Mouse (Mus musculus): ENCODE results near the gene Trpv2.

Gene Trpv2

DNA sequence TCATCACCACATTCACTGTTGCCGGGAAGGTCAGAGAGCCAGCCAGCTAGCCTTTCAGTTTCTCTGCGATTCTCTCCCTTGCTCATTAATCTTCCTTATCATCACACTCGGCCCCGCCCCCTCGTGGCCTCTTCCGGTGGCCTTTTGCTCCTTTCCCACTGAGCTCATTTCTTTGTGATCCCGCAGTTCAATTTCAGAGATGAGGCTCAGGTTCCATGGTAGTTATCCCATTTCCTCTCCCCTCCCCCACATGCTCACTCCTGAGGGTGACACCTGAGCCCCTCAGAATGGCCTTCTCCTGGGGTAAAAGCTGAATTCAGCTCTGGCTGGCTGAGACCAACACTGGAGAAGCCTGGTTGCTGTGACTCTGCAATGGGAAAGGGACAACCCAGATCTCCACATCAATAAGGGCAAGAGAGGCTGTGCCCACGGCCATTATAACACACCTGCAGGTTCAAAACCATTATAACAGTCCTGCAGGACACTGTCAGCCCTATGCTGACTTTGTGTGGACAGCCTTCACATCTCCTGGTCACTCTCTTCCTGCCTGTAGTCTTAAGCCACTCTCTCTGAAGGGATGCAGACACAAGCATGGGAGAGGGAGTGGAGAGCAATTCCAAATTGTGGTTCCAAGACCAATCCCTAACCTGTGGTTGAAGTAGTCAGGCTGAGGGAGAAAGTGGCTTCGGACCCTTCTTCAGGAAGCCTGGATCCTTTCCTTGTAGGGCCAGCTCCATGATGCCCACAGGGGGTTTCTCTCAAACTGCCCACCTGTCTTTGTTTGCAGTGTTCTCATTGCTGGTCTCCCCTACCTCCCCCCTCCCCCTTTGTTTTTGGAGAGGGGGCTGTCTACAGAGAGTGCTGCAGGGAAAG, 55.3 kb downstream of the Trpv2 start:
- no peak for DNase-seq (ENCODE audit: low read depth, low spot score)

DNA sequence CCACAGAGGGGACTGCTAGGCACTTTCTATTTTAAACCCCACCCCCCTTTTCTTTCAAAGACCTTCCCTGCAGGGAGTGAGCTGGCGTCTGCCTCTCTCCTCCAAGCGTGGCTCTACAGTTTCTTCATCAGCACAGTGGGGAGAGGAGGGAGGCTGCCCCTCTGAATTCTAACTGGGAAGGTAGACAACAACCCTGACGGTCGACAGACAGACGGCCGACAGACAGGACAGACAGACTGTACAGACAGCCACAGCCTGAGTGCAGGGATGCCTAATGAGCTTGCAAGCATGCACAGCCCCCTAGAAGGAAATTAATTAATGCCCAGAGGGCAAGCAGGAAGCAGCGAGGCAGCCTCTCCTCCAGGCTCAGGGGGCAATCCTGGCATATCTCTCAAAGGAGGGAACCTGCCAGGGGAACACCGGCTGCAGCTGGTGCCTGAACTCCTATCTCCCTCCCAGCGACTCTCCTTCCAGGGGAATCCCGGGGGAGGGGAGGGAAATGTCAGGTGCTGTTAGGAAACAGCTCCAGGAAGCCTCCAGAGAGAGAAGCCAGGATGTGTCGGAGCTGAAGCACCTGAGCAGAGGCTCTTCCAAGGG, 56.0 kb downstream of the Trpv2 start:
- DNase-seq (ENCODE audit: low read depth, low spot score) = no peak

DNA sequence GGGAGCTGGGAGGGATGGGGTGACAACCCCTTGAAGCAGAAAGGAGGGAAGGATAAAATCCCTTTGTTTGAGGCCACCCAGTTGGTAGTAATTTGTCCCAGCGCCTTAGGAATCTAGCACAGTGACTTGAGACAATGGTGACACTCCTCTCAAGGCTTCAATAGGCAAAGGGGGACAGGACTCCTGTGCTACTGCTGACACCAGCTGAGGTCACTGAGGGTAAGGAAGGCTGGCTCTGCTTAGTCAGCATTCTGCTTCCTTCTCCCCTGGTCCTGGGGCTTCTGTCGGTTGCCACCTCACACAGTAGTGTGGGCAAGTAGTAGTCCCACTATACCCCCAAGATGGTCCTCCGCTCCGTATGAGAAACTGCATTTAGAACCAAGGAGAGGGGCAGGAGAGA, 56.9 kb downstream of the Trpv2 start:
- DNase-seq (ENCODE audit: low read depth, low spot score) = no peak

DNA sequence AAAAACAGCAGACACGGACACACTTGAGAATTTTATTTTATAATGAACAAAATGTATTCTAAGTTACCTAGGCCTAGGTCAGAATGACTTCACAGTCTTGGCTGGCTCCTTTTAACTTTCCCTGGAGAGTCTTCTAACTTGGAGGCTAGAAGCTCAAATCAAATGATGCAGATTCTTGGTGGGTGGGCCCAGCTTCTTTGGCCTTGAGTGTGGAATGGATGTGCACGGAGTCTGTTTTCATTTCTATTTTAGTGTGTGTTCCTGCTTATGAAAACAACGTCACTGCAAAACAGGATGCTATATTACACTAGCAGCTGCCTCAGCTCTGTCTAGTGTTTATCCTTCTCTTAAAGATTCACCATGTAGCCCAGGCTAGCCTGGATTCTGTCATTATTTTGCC, 61.1 kb downstream of the Trpv2 start:
- no peak for DNase-seq (ENCODE audit: low read depth, low spot score)

DNA sequence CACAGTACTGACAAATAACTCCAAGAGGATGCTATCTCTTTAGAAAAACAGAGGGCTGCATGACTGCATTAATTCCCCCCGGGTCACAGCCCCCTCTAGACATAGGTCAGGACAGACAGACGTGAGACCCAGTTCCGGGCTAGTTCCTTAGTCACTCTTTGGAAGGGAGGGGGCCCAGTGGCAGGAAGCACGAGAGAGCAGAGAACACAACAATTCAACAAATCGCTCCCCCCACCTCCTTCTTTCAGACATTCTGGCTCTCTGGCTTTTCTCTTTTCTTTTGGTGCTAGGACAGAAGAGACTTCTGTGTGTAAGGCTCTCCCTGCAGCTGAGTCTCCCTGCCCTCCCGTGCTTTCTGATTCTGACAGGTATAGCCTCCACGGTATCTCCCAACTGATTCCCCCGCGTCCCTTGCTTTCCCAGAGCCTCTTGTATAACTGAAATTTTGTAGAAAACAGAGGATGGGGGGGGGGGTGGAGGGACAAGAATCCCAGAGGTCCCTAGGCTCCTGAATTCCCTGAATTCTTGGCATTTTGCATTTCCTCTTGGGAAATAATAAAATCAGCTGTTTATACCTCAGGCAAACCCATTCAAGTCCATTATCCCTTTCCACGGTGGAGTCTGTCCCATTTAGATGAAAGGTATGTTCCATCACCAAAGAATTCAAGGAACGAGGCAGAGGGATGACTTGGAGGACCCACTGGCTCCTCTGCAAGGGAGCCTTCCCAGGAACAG, 62.0 kb downstream of the Trpv2 start:
- DNase-seq (ENCODE audit: low read depth, low spot score) = no peak

DNA sequence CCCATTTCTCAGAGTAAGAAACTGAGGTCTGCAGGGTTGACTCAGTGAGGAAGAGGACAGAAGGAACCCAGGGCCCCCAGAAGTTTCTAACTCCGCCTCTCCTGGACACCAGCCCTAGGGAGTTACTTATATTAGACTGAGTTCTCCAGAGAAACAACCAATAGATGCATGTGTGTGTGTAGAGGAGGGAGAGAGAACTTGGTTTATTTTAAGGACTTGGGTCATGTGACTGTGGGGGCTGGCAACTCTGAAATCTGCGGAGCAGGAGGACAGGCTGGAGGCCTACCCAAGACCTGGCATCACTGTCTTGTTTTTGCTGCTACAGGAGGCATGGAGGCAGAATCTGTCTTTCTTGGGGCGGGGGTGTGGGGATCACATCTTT, 62.5 kb downstream of the Trpv2 start:
- DNase-seq (ENCODE audit: low read depth, low spot score) = peak; percentile 87

DNA sequence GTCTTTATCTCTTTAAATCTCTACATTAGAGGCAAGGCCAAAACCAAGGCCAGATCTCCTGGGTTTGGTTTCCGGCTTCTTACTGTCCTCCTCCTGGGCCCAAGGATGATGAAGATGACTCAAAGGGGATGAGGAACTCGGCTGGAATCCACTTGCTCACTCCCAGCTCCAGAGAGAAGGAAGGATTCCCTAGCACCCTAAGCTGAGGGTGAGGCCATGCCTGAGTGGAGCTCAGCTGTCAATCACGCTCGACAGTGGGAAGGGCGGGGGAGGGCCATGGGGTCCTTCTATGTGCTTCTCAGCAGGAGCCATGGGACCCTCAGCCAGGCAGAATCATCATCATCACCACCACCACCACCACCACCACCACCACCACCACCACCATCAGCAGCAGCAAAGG, 63.1 kb downstream of the Trpv2 start:
- DNase-seq (ENCODE audit: low read depth, low spot score) = no peak

DNA sequence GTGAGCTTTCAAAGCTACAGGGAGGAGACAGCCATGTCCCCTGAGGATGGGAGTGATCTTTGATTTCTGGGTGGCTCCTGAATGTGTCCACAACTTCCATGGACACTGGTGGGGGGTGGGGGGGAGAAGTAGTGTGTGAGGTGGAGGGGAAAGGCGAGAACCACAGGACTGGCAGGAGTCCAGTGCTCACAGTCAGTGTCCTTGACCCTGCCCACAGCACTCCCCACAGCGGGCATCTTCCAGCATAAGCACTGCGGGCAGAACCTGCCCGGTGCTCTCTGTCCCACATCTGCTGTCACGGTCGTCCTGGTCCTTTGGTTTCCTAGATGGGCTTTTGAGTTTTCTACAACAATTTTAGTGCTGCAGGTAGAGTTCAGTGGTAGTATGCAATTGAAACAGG, 63.5 kb downstream of the Trpv2 start:
- DNase-seq (ENCODE audit: low read depth, low spot score) = no peak

DNA sequence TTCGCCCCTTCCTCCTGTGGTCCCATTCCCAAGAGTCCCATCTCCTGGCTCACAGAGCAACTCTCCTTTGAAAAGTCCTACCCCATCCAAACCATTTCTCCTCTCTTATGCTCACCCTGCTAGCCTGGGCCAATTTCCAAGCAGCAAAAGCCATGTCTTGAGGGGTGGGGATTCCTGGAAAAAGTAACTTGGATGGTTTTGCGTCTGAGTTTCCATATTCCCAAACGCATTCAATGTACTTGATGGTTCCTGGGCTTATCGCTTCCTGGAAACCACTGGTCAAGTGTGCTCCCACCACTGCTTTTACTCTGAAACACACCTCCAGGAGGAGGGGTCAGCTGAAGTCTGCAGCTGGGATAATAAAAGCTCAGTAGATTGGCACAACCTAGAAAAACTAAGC, 64.1 kb downstream of the Trpv2 start:
- DNase-seq (ENCODE audit: low read depth, low spot score) = no peak

DNA sequence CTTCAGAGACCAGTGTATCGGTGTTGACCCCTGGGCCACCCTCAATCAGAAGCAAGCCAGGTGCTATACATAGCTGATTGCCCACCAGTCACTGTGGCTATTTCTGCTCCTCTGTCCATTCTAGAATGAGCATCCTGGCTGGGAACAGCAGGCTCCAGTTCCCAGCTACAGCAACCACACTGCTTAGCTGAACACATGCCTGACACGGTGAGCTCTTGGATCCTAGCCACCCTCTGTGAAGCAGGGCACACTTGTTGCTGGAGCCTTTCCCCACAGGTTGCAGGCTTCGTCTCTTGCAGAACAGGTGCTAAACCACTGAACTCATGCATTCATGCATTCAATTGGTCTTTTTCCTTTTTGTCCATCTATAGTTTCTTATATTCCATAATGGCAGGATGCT, 66.1 kb downstream of the Trpv2 start:
- DNase-seq (ENCODE audit: low read depth, low spot score) = no peak

DNA sequence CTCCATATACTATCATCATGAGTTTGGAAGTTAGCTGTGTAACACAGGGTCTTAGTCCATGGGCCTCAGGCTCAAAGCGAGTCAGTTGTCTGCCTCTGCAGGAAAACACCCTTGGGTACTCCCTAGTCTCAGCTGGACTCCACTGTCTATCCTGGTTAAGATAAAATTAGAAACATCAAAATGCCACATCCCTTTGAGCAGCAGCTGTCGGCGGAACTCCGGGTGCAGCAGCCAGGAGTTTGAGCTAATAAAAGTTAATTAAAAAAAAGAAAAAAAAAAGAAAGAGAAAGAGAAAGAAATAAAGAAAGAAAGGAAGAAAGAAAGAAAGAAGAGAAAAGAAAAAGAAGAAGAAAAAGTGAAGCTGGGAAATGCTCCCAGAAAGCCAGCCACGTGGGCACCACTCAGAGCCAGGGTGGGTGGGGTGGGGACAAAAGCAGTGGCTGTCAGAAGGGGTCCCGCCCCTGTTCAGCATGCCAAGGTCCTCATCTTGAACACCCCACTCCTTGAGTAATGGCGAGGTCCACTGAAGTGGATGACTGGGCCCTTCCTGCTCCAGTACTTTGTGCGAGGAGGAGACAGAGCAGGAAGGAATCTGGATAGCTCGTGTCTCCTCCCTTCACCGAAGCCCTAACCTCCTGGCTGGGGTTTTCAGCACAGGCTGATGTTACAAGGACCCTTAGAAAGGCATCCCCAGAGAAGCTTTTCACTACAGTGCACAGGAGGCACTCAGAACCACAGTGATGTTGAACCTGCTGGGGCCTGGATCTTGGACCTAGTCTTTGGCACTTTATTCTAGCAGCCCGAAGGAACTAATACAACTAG, 67.9 kb downstream of the Trpv2 start:
- no peak for DNase-seq (ENCODE audit: low read depth, low spot score)

DNA sequence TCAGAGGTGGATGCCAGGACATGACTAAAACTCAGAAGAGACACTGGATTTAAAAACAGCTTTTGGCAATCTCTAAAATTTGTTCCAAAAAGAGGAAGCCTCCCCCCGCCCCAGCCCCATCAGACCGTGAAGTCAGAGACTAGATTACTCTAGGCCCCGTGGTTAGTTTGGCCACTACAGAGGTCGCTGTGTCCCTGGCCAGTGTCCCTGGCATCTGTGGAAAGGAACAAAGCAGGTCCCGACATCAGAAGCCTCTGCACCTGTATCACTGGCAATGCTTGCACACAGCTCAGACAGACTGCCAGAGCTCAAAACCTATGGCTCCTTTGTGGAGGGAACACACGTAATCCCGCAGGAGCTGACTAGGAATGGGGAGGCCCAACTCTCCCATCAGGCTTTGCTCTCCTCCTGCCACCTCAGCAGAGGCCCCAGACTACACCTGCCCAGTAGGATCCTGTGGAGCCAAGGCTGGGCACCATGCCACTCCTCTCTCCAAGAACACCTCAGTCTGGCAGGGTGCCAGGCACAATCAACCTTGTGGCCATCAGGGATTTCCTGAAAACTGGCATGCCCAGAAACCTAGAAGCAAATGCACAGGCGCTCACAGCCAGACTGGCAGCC, 68.8 kb downstream of the Trpv2 start:
- peak; percentile 87 for DNase-seq (ENCODE audit: low read depth, low spot score)

DNA sequence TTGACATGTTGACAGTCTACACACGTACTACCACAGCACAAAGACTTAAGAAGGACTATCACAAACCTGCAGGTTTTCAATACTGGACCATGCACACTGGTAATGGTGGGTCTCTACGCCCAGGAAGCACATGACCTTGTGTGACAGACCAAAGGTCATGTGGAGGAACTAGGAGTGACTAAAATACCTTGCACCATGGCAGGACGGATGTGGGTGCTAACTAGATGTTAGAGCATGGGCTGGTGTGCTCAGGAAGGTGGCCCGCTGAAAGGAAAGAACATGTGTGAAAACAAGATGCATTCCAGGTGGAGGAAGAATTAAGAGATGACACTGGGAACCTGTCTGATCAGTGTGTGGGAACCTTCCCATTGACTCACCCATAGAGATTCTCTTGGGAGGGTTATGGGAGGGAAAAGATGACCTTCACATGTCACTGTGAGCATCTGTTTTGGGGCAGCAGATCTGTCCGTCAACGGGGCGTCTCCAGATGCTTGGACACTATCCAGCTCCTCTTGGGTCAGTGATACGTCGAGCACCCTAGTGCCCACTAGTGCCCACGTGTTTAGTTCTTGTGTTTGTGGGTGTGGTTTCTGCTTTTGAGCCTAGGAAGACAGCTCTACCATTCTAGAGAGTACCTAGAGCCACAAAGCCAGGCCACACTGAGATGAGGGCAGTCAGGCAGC, 69.5 kb downstream of the Trpv2 start:
- no peak for DNase-seq (ENCODE audit: low read depth, low spot score)

DNA sequence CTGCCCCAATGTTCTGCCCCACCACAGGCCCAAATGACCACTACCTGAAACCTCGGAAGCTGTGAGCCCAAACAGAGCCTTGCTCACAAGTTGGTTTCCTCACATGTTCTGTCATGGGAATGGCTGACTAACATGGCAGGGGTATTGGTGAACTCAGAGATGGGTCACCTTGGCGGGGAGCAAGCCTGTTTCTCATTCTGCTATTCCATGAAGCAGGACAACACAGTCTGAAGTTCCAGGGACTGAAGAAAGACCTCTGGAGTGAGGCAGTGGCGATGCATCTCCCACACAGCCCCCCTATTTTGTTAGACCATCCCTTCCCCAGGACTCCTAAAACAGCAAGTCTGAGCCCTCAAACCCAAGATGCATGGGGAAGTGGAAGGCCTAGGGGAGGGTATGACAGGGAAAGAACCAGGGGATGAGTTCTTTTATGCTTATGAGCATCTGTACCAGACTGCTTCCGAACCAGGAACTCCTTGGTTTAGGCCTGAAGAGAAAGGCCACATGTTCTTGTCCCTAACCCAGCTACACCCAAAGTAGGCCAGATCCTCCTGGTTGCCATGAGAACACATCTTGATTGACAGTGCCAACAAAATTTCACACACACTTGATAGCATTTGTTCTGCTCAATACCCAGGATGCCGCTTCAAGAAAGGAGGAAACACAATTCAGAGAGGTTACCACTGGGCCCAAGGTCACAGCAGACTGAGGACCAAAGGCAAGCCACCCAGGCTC, 70.5 kb downstream of the Trpv2 start:
- no peak for DNase-seq (ENCODE audit: low read depth, low spot score)

DNA sequence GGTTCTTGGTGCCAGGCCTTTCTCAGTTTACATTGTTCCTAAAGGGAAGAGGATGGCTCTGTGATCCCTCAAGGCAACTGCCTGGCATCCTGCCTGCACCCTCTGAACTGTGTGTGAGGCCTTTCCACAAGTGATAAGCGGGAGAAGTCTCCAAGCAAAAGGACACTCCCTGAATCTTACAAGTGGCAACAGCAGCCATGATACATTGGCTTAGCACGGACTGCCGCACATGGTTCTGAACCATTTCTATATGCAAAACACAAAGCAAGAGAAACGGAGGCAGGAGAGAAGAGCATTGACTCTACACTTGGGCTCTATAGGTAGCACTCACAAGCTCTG, 71.0 kb downstream of the Trpv2 start:
- DNase-seq (ENCODE audit: low read depth, low spot score) = no peak

DNA sequence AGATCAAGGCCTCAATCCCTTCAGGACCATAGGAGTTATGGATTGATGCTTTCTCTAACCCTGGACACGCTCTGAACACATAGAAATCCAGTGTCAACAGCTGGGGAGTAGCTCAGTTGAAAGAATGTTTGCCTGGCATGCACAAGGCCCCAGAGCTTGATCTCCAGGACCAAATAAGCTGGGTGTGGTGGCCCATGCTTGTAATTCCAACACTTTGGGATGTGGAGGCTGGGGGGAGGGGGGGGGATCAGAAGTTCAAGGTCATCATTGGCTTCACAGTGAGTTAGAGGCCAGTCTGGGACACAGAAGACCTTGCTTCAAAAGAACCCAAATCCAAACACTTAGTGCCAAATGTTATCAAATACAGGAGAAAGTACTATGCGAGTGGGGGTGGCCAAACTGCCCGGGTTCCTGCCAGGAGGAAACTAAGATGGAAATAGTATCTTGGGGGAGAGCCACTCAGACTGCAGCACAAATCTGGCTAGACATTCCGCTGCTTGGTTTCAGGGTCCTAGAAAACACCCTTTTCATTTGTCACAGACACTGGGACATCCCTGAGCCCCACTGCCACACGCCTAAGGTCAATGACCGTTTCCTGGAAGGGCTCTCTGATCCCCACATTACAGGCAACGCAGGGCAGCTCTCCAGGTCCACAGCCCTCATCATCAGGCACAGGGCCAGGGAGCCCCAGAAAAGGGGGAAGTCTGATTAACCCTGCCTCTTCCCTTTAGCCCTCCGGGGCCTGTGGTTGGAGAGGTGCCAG, 71.6 kb downstream of the Trpv2 start:
- peak; percentile 87 for DNase-seq (ENCODE audit: low read depth, low spot score)

DNA sequence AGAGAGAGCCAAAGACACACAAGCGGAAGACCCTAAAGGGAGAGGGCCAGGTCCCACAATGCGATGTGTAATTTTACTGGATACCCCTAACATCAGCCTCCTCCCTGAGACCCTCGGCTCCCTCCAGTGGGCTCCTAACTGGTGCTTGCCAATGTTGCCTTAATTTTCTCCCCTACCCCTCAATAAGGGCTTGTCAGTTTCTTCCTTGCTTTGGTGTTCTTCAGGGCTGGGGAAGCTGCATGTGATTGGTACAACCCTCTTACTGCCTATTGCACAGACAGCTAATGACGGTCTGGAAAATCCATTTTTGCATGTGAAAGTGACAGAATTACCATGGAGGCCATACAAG, 72.2 kb downstream of the Trpv2 start:
- DNase-seq (ENCODE audit: low read depth, low spot score) = no peak

DNA sequence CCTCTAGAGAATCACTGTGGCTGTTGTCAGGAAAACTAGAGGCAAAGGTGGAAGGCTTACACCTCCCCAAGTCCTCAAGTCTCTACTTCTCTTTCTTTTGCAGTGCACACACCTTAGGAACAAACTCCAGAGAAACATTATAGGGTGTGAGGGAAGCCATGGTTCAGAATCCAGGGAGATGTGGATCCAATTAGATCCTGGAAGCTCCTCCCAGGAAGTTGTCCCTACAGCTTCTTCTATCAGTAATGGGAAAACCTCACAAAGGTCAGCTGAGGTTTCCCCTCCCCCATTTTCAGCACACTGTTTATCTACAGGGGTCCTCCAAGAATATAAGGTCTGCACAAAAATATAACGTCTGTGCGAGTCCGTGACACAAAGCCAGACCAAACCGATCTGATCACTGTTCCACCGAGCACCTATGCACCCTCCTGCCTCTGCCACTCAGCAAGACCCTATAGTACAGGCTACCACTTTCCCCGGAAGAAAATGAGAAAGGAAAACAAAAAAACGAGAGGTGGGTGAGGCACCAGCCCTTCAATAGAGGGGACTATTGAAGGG, 72.8 kb downstream of the Trpv2 start:
- no peak for DNase-seq (ENCODE audit: low read depth, low spot score)

Data from brain, adult 2 months (tissue).